Mouse (Mus musculus) CH12.LX (cell line): Measurements from ENCODE around the gene Wnt5b.

Experiments
- POLR2A ChIP-seq: IDR thresholded peaks from 2 replicates; pipeline ENCODE4 v1.6.1; 2011; ENCODE audit warnings: low read depth, mild to moderate bottlenecking, improper control_type of control experiment, low read length
- TBP ChIP-seq: conservative IDR thresholded peaks from 2 replicates; pipeline ENCODE4 v1.6.1; 2011; ENCODE audit warnings: low read depth, low read length, improper control_type of control experiment

GRCm38 (mm10) chr6:119533170-119533709 is 10.9 kb downstream of the Wnt5b start:
- no peak for TF ChIP-seq TBP
- no peak for TF ChIP-seq POLR2A
